Mouse (Mus musculus) embryonic facial prominence, embryonic 13.5 days (tissue): ENCODE results near the gene Itga2b. TPM values are rescaled to one million over a fixed set of nuclear protein-coding genes. Genes with fewer than 3 reads are reported as not detected.

ENCODE experiments used
- ATAC-seq: fragments of 200-750 bp; cut with Nextera tagmentation; 2 replicates; pipeline ENCODE4 v1.8.0; 2017; ENCODE audit warnings: low read depth; ENCODE audit not compliant: insufficient number of reproducible peaks, insufficient read depth, low FRiP score, low TSS enrichment
- H3K27ac ChIP-seq: fragments of 300-500 bp; sonication (generic); 2 replicates; pipeline ENCODE4 v1.5.1; 2015; ENCODE audit warnings: moderate library complexity, mild to moderate bottlenecking, inconsistent platforms
- H3K27me3 ChIP-seq: fragments of 300-500 bp; sonication (generic); 2 replicates; pipeline ENCODE4 v1.6.1; 2015; ENCODE audit warnings: mild to moderate bottlenecking, inconsistent platforms
- H3K36me3 ChIP-seq: fragments of 300-500 bp; sonication (generic); 2 replicates; pipeline ENCODE4 v1.6.1; 2015; ENCODE audit warnings: mild to moderate bottlenecking, inconsistent platforms
- H3K4me1 ChIP-seq: fragments of 300-500 bp; sonication (generic); 2 replicates; pipeline ENCODE4 v1.6.1; 2015; ENCODE audit warnings: inconsistent platforms
- H3K4me2 ChIP-seq: fragments of 300-500 bp; sonication (generic); 2 replicates; pipeline ENCODE4 v1.6.1; 2015; ENCODE audit warnings: moderate library complexity, mild to moderate bottlenecking, inconsistent platforms
- H3K4me3 ChIP-seq: fragments of 300-500 bp; sonication (generic); 2 replicates; pipeline ENCODE4 v1.5.1; 2015; ENCODE audit warnings: mild to moderate bottlenecking, inconsistent platforms
- H3K9ac ChIP-seq: fragments of 300-500 bp; sonication (generic); 2 replicates; pipeline ENCODE4 v1.6.1; 2015; ENCODE audit warnings: mild to moderate bottlenecking, inconsistent platforms
- H3K9me3 ChIP-seq: fragments of 300-500 bp; sonication (generic); 2 replicates; pipeline ENCODE4 v1.6.1; 2016; ENCODE audit warnings: inconsistent platforms
- WGBS: fragments of 180-500 bp; shearing (Covaris S2); methylation state at CpG from one replicate; pipeline ENCODE4 v1.1.7; 2015; ENCODE audit warnings: mixed read lengths; 5-methylcytosine and 5-hydroxymethylcytosine counted together
- polyA plus RNA-seq: library from polyadenylated mRNA; unstranded; fragments of >200 nt; fragmentation: Nextera tagmentation; extraction: Ambion mirVana; gene quantifications from 2 replicates; pipeline ENCODE4 v1.2.1, GENCODE M21; 2015

The Itga2b gene
- polyA plus RNA-seq, 1 experiment from 2014 or later = 6.7 TPM

GRCm38 (mm10) chr11:102481779-102482178, 11.9 kb upstream of the Itga2b start:
- Histone ChIP-seq H3K27ac (no peak overlapping the region), H3K36me3 (peaks cover 75% of the 10 kb centered on the region), H3K4me2 (no peak overlapping the region), H3K9ac (no peak overlapping the region), H3K9me3 (no peaks in the 10 kb centered on the region), H3K4me1 (no peaks in the 10 kb centered on the region), H3K4me3 (no peak overlapping the region), H3K27me3 (no peaks in the 10 kb centered on the region)
- ATAC-seq = no peak
- WGBS = 91% methylated on average over 10 of the region's 10 CpGs

GRCm38 (mm10) chr11:102480897-102481296, 11.0 kb upstream of the Itga2b start:
- Histone ChIP-seq H3K27me3 (no peaks in the 10 kb centered on the region), H3K36me3 (peaks cover 75% of the 10 kb centered on the region), H3K9me3 (no peaks in the 10 kb centered on the region), H3K9ac (no peak overlapping the region), H3K4me2 (no peak overlapping the region), H3K27ac (no peak overlapping the region), H3K4me3 (no peak overlapping the region), H3K4me1 (no peaks in the 10 kb centered on the region)
- ATAC-seq = no peak
- WGBS = 79% methylated on average over 4 of the region's 4 CpGs

- peaks cover 74% of the 10 kb centered on the region for H3K36me3 ChIP-seq
- no peaks in the 10 kb centered on the region for H3K9me3 ChIP-seq
- no peak overlapping the region for H3K4me2 ChIP-seq
- no peak overlapping the region for H3K9ac ChIP-seq
- H3K27ac ChIP-seq = no peak overlapping the region
- 95% methylated on average over 15 of the region's 15 CpGs for WGBS
- no peak overlapping the region for H3K4me3 ChIP-seq
- ATAC-seq = no peak
- no peaks in the 10 kb centered on the region for H3K27me3 ChIP-seq
- no peaks in the 10 kb centered on the region for H3K4me1 ChIP-seq
Observed at GRCm38 (mm10) chr11:102480111-102480510, 10.2 kb upstream of the Itga2b start.

GRCm38 (mm10) chr11:102479581-102479980, 9.7 kb upstream of the Itga2b start:
- 96% methylated on average over 23 of the region's 23 CpGs for WGBS
- no peak for ATAC-seq

GRCm38 (mm10) chr11:102478671-102479070, 8.7 kb upstream of the Itga2b start:
- no peaks in the 10 kb centered on the region for H3K4me1 ChIP-seq

More at GRCm38 (mm10) chr11:102479581-102479980, 9.7 kb upstream of the Itga2b start:
- Histone ChIP-seq H3K9ac (no peak overlapping the region), H3K4me3 (no peak overlapping the region), H3K27me3 (no peaks in the 10 kb centered on the region), H3K4me2 (no peak overlapping the region), H3K27ac (no peak overlapping the region), H3K4me1 (no peaks in the 10 kb centered on the region), H3K36me3 (peaks cover 74% of the 10 kb centered on the region), H3K9me3 (no peaks in the 10 kb centered on the region)

GRCm38 (mm10) chr11:102475027-102475426, 5.1 kb upstream of the Itga2b start:
- Histone ChIP-seq H3K27ac (no peak overlapping the region), H3K9ac (no peak overlapping the region), H3K36me3 (peaks cover 46% of the 10 kb centered on the region), H3K9me3 (no peaks in the 10 kb centered on the region), H3K4me2 (no peak overlapping the region), H3K27me3 (no peaks in the 10 kb centered on the region), H3K4me3 (no peak overlapping the region), H3K4me1 (no peaks in the 10 kb centered on the region)
- WGBS = 97% methylated on average over 3 of the region's 3 CpGs
- ATAC-seq = no peak

More at GRCm38 (mm10) chr11:102478671-102479070, 8.7 kb upstream of the Itga2b start:
- Histone ChIP-seq H3K27ac (no peak overlapping the region), H3K9me3 (no peaks in the 10 kb centered on the region), H3K9ac (0 out of 2 replicates have a peak overlapping the region, but pooled peaks have one; percentile 27), H3K27me3 (no peaks in the 10 kb centered on the region), H3K4me3 (no peak overlapping the region), H3K36me3 (peaks cover 71% of the 10 kb centered on the region), H3K4me2 (no peak overlapping the region)
- no peak for ATAC-seq
- 93% methylated on average over 3 of the region's 3 CpGs for WGBS

GRCm38 (mm10) chr11:102467041-102467631, 2.8 kb downstream of the Itga2b start:
- Histone ChIP-seq H3K9ac (peak overlapping the region; percentile 73), H3K27ac (peak overlapping the region; percentile 85), H3K27me3 (peaks cover 6% of the 10 kb centered on the region), H3K9me3 (no peaks in the 10 kb centered on the region), H3K36me3 (no peaks in the 10 kb centered on the region), H3K4me3 (peak overlapping the region; percentile 47), H3K4me2 (peak overlapping the region; percentile 84), H3K4me1 (peaks cover 22% of the 10 kb centered on the region)
- WGBS = under 1% methylated on average over 37 of the region's 37 CpGs
- peak; percentile 89 for ATAC-seq

- no peak overlapping the region for H3K9ac ChIP-seq
- H3K4me3 ChIP-seq = no peak overlapping the region
- H3K36me3 ChIP-seq = no peaks in the 10 kb centered on the region
- ATAC-seq = no peak
- peak overlapping the region; percentile 30 for H3K4me2 ChIP-seq
- peaks cover 6% of the 10 kb centered on the region for H3K27me3 ChIP-seq
- peak overlapping the region; percentile 12; the same call in 1 of the 2 replicates for H3K27ac ChIP-seq
- H3K9me3 ChIP-seq = no peaks in the 10 kb centered on the region
- H3K4me1 ChIP-seq = peaks cover 22% of the 10 kb centered on the region
- WGBS = 7% methylated on average over 26 of the region's 26 CpGs
Observed at GRCm38 (mm10) chr11:102465713-102466436, 4.0 kb downstream of the Itga2b start.

GRCm38 (mm10) chr11:102464901-102465300, 5.0 kb downstream of the Itga2b start:
- peaks cover 11% of the 10 kb centered on the region for H3K27me3 ChIP-seq
- 97% methylated on average over 6 of the region's 6 CpGs for WGBS
- H3K9ac ChIP-seq = no peak overlapping the region
- no peaks in the 10 kb centered on the region for H3K36me3 ChIP-seq
- no peak overlapping the region for H3K27ac ChIP-seq
- H3K4me3 ChIP-seq = no peak overlapping the region
- no peak for ATAC-seq
- no peak overlapping the region for H3K4me2 ChIP-seq
- H3K9me3 ChIP-seq = no peaks in the 10 kb centered on the region
- H3K4me1 ChIP-seq = peaks cover 22% of the 10 kb centered on the region

- Histone ChIP-seq H3K4me2 (no peak overlapping the region), H3K27me3 (peaks cover 20% of the 10 kb centered on the region), H3K36me3 (no peaks in the 10 kb centered on the region), H3K4me3 (no peak overlapping the region), H3K9ac (no peak overlapping the region), H3K27ac (no peak overlapping the region), H3K4me1 (peaks cover 21% of the 10 kb centered on the region), H3K9me3 (no peaks in the 10 kb centered on the region)
- no peak for ATAC-seq
- WGBS = 80% methylated on average over 3 of the region's 3 CpGs
Observed at GRCm38 (mm10) chr11:102461764-102462163, 8.2 kb downstream of the Itga2b start.

GRCm38 (mm10) chr11:102460541-102460940, 9.4 kb downstream of the Itga2b start:
- no peak overlapping the region for H3K4me2 ChIP-seq
- peaks cover 20% of the 10 kb centered on the region for H3K27me3 ChIP-seq
- no peak overlapping the region for H3K27ac ChIP-seq
- H3K4me1 ChIP-seq = peaks cover 17% of the 10 kb centered on the region
- no peak for ATAC-seq
- no peaks in the 10 kb centered on the region for H3K9me3 ChIP-seq
- no peaks in the 10 kb centered on the region for H3K36me3 ChIP-seq
- no peak overlapping the region for H3K4me3 ChIP-seq
- H3K9ac ChIP-seq = no peak overlapping the region
- WGBS = 57% methylated on average over 16 of the region's 16 CpGs
